Mouse (Mus musculus): ENCODE data around the gene Tlcd1. TPM values are rescaled to one million over a fixed set of nuclear protein-coding genes. Genes with fewer than 3 reads are reported as not detected.
"Not testable (repeated sequence)": the region's sequence is repeated elsewhere in the genome, so short reads cannot be mapped to it uniquely, and the experiment has no call there.

The Tlcd1 gene
- 22.2 and 23.8 TPM in 2 replicates for polyA plus RNA-seq (2014; fragmentation: Nextera tagmentation; extraction: Ambion mirVana)

DNA sequence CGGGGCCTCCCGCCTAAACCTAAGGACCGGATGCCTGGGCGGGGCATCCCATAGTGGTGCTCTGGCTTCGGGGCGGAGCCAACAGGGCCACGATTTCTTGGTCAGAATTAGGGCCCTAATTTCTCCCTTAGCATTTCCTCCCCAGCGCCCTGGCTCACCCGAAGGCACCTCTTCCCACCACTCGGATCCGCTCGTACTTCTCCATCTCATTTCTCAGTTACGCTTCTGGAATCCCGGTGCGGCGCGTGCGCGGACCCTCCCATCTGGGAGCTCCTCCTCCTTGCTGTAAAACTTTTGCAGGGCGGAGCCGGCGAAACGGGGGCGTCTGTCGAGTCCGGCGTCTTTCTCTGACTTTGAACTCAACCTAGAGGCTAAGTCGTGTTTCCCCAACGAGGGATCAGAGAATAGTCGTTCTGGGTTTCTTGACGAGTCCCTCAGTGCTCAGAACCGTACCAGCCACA, at the start of gene Tlcd1, which contains the start of gene Nek8:
Tlcd1 (plus strand) TSS at position 310 of the 461 bp plus-strand sequence.
Nek8 (minus strand) TSS at position 274 of the 461 bp plus-strand sequence.
- DNase-seq (ENCODE audit: low spot score) = peak; percentile 96
- Histone ChIP-seq H3K9me3 (ENCODE audit: control insufficient read depth, low read length) (no peaks in the 10 kb centered on the region), H3K4me1 (ENCODE audit: control insufficient read depth, insufficient read depth, low read length) (peaks cover 12% of the 10 kb centered on the region; the same call in 1 of the 2 replicates), H3K36me3 (ENCODE audit: control insufficient read depth, insufficient read depth, low read length) (peaks cover 22% of the 10 kb centered on the region), H3K9ac (ENCODE audit: low read depth, low read length) (peak within 1 kb of the TSS; percentile 86), H3K27me3 (replicated peaks; ENCODE audit: control insufficient read depth, insufficient read depth, low read length) (no peaks in the 10 kb centered on the region), H3K27ac (replicated peaks; ENCODE audit: low read depth, low read length) (peak within 1 kb of the TSS; percentile 97), H3K4me3 (ENCODE audit: low read depth, low read length) (peak within 1 kb of the TSS; percentile 70), H3K4me2 (ENCODE audit: low read depth, low read length) (peak within 1 kb of the TSS; percentile 98)
- peak; percentile 49 for ATAC-seq (ENCODE audit: low read depth)
- under 1% methylated on average over 31 of the region's 32 CpGs for WGBS

DNA sequence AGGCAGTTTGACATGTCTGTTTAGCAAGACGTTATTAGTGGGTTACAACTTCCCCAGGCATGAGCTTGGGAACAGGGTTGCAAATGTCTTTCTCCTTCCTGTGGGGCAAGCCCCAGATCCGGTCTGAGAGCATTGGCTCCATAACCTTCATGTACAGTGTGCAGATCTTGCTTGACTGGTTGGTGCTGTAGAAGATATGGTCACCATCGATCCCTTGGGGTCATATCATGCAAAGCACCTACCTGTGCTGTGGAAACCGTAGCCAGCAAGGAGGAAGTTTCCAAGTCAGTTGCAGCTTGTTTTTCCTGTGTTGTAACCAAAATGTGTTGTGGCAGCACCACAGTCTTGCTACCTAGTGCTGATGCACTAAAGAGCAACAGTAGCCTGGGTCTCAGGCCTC, 49.8 kb upstream of the Tlcd1 start:
- H3K27me3 ChIP-seq (replicated peaks; ENCODE audit: control insufficient read depth, insufficient read depth, low read length) = no peaks in the 10 kb centered on the region
- no peak overlapping the region for H3K27ac ChIP-seq (replicated peaks; ENCODE audit: low read depth, low read length)
- no peaks in the 10 kb centered on the region for H3K9me3 ChIP-seq (ENCODE audit: control insufficient read depth, low read length)
- no peak for DNase-seq (ENCODE audit: low spot score)
- H3K4me2 ChIP-seq (ENCODE audit: low read depth, low read length) = no peak overlapping the region
- ATAC-seq (ENCODE audit: low read depth) = no peak
- no peak overlapping the region for H3K4me3 ChIP-seq (ENCODE audit: low read depth, low read length)
- H3K9ac ChIP-seq (ENCODE audit: low read depth, low read length) = no peak overlapping the region
- WGBS = 77% methylated on average over 4 of the region's 4 CpGs
- no peaks in the 10 kb centered on the region for H3K4me1 ChIP-seq (ENCODE audit: control insufficient read depth, insufficient read depth, low read length)
- 0 out of 2 replicates have a peak, but pooled peaks cover under 1% of the 10 kb centered on the region for H3K36me3 ChIP-seq (ENCODE audit: control insufficient read depth, insufficient read depth, low read length)

DNA sequence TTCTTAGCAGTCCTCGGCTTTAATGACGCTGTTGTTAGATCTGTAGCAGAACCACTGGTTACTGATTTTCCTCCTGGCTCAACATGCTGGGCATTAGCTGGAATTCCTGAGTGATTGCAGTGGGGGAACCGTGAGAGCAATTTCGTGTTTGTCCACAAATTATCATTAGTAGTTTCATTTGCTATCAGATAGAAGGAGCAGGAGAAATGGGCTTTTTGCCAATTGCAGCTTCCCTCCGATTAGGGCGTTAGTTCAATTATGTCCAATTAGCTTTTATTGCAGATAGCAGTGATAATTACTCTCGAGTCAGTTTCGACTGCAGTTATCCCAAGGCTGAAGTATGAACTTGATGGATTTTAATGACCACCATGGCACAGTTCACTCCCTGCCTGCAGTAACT, 47.1 kb upstream of the Tlcd1 start:
- Histone ChIP-seq H3K4me3 (ENCODE audit: low read depth, low read length) (no peak overlapping the region), H3K9me3 (ENCODE audit: control insufficient read depth, low read length) (no peaks in the 10 kb centered on the region), H3K4me2 (ENCODE audit: low read depth, low read length) (no peak overlapping the region), H3K9ac (ENCODE audit: low read depth, low read length) (no peak overlapping the region), H3K27ac (replicated peaks; ENCODE audit: low read depth, low read length) (no peak overlapping the region), H3K36me3 (ENCODE audit: control insufficient read depth, insufficient read depth, low read length) (0 out of 2 replicates have a peak, but pooled peaks cover 4% of the 10 kb centered on the region), H3K27me3 (replicated peaks; ENCODE audit: control insufficient read depth, insufficient read depth, low read length) (no peaks in the 10 kb centered on the region), H3K4me1 (ENCODE audit: control insufficient read depth, insufficient read depth, low read length) (no peaks in the 10 kb centered on the region)
- 76% methylated on average over 8 of the region's 8 CpGs for WGBS
- no peak for ATAC-seq (ENCODE audit: low read depth)
- DNase-seq (ENCODE audit: low spot score) = no peak

DNA sequence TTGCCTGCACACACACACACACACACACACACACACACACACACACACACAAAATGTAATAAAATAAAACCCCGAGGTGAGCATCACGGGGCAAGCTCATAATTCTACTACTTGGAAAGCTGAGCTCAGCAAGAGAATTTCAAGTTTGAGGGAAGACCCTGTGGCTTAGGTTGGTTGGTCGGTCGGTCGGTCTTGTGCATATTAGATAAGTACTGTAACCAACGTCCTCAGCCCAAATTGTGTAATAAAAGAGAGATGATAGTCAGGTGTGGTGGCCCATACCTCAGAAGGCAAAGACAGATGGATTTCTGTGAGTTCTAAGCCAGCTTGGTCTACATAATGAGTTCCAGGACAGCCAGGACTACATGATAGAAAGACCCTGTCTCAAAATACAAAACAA, 42.6 kb upstream of the Tlcd1 start:
- Histone ChIP-seq H3K36me3 (ENCODE audit: control insufficient read depth, insufficient read depth, low read length) (0 out of 2 replicates have a peak, but pooled peaks cover 4% of the 10 kb centered on the region), H3K4me3 (ENCODE audit: low read depth, low read length) (no peak overlapping the region), H3K4me1 (ENCODE audit: control insufficient read depth, insufficient read depth, low read length) (no peaks in the 10 kb centered on the region), H3K27me3 (replicated peaks; ENCODE audit: control insufficient read depth, insufficient read depth, low read length) (no peaks in the 10 kb centered on the region), H3K9me3 (ENCODE audit: control insufficient read depth, low read length) (no peaks in the 10 kb centered on the region), H3K4me2 (ENCODE audit: low read depth, low read length) (no peak overlapping the region), H3K9ac (ENCODE audit: low read depth, low read length) (no peak overlapping the region), H3K27ac (replicated peaks; ENCODE audit: low read depth, low read length) (no peak overlapping the region)
- ATAC-seq (ENCODE audit: low read depth) (no peak), DNase-seq (ENCODE audit: low spot score) (no peak)
- WGBS = 85% methylated on average over 6 of the region's 6 CpGs

DNA sequence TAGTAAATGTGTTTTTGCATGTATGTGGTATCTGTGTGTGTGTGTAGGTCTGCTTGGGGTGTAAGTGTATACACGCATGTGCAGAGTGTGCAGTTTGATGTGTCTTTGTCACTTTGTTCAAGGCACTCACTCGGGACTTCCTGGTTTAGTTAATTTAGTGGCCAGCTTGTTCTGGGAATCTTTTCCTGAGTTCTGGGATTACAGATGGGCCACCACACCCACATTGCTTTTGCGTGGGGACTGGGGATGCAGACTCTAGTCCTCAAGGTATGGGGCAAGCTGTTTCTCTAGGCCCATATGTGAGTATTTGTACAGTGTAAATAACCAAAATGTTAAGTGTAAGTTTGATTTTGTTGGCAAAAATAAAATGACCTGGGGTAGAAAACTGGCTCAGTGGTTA, 42.2 kb upstream of the Tlcd1 start:
- no peak for DNase-seq (ENCODE audit: low spot score)
- Histone ChIP-seq H3K4me1 (ENCODE audit: control insufficient read depth, insufficient read depth, low read length) (no peaks in the 10 kb centered on the region), H3K36me3 (ENCODE audit: control insufficient read depth, insufficient read depth, low read length) (0 out of 2 replicates have a peak, but pooled peaks cover 4% of the 10 kb centered on the region), H3K9ac (ENCODE audit: low read depth, low read length) (no peak overlapping the region), H3K27ac (replicated peaks; ENCODE audit: low read depth, low read length) (no peak overlapping the region), H3K4me3 (ENCODE audit: low read depth, low read length) (no peak overlapping the region), H3K27me3 (replicated peaks; ENCODE audit: control insufficient read depth, insufficient read depth, low read length) (no peaks in the 10 kb centered on the region), H3K4me2 (ENCODE audit: low read depth, low read length) (no peak overlapping the region), H3K9me3 (ENCODE audit: control insufficient read depth, low read length) (no peaks in the 10 kb centered on the region)
- 74% methylated on average over 3 of the region's 3 CpGs for WGBS
- no peak for ATAC-seq (ENCODE audit: low read depth)

DNA sequence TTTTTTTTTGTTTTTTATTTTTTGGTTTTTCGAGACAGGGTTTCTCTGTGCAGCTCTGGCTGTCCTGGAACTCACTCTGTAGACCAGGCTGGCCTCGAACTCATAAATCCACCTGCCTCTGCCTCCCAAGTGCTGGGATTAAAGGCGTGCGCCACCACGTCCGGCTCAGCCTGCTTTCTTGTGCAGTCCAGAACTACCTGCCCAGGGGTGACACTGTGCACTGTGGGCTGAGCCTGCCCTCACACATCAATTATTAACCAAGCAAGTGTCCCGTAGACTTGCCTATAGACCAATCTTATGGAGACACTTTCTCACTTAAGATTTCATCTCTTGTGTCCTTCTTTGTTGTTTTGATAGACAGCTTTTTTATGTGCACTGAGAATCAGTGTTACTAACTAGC, 41.2 kb upstream of the Tlcd1 start:
- 89% methylated on average over 7 of the region's 7 CpGs for WGBS
- H3K4me1 ChIP-seq (ENCODE audit: control insufficient read depth, insufficient read depth, low read length) = not testable (repeated sequence)

DNA sequence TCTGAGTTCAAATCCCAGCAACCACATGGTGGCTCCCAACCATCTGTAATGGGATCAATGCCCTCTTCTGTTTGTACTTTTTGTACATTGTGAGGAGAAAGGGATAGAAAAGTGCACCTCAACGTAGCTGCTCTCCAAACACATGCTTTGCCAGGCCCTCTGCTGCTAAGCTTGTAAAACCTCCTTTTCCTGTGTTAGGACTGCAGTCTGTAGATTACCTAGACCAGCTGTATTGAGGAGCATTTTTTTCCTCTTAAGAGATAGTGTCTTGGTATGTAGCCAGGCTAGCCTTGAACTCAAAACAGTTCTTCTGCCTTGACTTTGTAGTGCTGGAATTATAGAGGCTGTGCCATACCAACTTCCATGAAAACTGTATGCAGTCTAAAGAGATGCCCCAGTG, 40.4 kb upstream of the Tlcd1 start:
- ATAC-seq (ENCODE audit: low read depth) = no peak
- H3K27me3 ChIP-seq (replicated peaks; ENCODE audit: control insufficient read depth, insufficient read depth, low read length) = no peaks in the 10 kb centered on the region
- H3K4me2 ChIP-seq (ENCODE audit: low read depth, low read length) = no peak overlapping the region
- H3K4me1 ChIP-seq (ENCODE audit: control insufficient read depth, insufficient read depth, low read length) = no peaks in the 10 kb centered on the region
- DNase-seq (ENCODE audit: low spot score) = no peak
- H3K27ac ChIP-seq (replicated peaks; ENCODE audit: low read depth, low read length) = no peak overlapping the region
- 0 out of 2 replicates have a peak, but pooled peaks cover 4% of the 10 kb centered on the region for H3K36me3 ChIP-seq (ENCODE audit: control insufficient read depth, insufficient read depth, low read length)
- H3K9me3 ChIP-seq (ENCODE audit: control insufficient read depth, low read length) = no peaks in the 10 kb centered on the region
- no peak overlapping the region for H3K4me3 ChIP-seq (ENCODE audit: low read depth, low read length)
- WGBS = 82% methylated on average over 1 of the region's 1 CpGs
- no peak overlapping the region for H3K9ac ChIP-seq (ENCODE audit: low read depth, low read length)

More for the DNA sequence above, 41.2 kb upstream of the Tlcd1 start:
- DNase-seq (ENCODE audit: low spot score); H3K36me3 ChIP-seq (ENCODE audit: control insufficient read depth, insufficient read depth, low read length); H3K9me3 ChIP-seq (ENCODE audit: control insufficient read depth, low read length); H3K27me3 ChIP-seq (replicated peaks; ENCODE audit: control insufficient read depth, insufficient read depth, low read length); H3K4me3 ChIP-seq (ENCODE audit: low read depth, low read length); ATAC-seq (ENCODE audit: low read depth); H3K4me2 ChIP-seq (ENCODE audit: low read depth, low read length); H3K9ac ChIP-seq (ENCODE audit: low read depth, low read length); H3K27ac ChIP-seq (replicated peaks; ENCODE audit: low read depth, low read length): not testable (repeated sequence)

DNA sequence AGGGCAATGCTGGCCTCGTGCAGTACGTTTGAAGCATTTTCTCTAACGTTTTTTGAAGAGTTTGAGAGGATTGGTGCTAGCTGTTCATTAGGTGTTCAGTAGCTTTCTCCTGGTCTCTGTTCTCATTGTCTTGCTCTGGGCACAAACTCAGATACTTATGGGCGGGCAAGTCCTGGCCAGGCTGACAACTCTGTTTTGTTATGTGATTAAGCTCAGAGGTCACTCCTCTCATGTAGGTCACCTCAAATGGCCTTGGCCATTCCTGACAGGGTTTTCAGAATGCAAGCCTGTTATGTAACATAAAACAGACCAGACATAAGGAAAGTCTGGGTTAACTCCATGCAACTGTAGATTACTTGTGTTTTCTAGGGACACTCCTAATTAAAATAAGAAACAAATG, 38.9 kb upstream of the Tlcd1 start:
- no peak overlapping the region for H3K9ac ChIP-seq (ENCODE audit: low read depth, low read length)
- H3K9me3 ChIP-seq (ENCODE audit: control insufficient read depth, low read length) = no peaks in the 10 kb centered on the region
- no peaks in the 10 kb centered on the region for H3K36me3 ChIP-seq (ENCODE audit: control insufficient read depth, insufficient read depth, low read length)
- H3K27ac ChIP-seq (replicated peaks; ENCODE audit: low read depth, low read length) = no peak overlapping the region
- ATAC-seq (ENCODE audit: low read depth) (no peak), DNase-seq (ENCODE audit: low spot score) (no peak)
- H3K4me2 ChIP-seq (ENCODE audit: low read depth, low read length) = no peak overlapping the region
- no peaks in the 10 kb centered on the region for H3K4me1 ChIP-seq (ENCODE audit: control insufficient read depth, insufficient read depth, low read length)
- no peaks in the 10 kb centered on the region for H3K27me3 ChIP-seq (replicated peaks; ENCODE audit: control insufficient read depth, insufficient read depth, low read length)
- no peak overlapping the region for H3K4me3 ChIP-seq (ENCODE audit: low read depth, low read length)
- 73% methylated on average over 4 of the region's 4 CpGs for WGBS

DNA sequence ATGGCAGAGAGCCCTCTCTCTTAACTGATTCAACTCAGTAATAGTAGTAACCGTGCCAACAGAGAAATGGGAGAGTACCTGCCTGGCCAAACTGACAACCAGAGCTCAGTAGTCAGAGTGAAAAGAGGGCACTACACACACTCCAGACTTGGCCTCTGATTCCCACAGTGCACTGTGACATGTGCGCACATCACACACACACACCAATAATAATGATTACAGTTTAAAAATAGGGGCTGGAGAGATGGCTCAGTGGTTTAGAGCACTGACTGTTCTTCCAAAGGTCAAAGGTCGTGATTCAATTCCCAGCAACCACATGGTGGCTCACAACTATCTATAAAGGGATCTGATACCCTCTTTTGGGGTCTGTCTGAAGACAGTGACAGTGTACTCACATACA, 38.5 kb upstream of the Tlcd1 start:
- no peak overlapping the region for H3K4me2 ChIP-seq (ENCODE audit: low read depth, low read length)
- H3K9me3 ChIP-seq (ENCODE audit: control insufficient read depth, low read length) = no peaks in the 10 kb centered on the region
- H3K4me3 ChIP-seq (ENCODE audit: low read depth, low read length) = no peak overlapping the region
- H3K27me3 ChIP-seq (replicated peaks; ENCODE audit: control insufficient read depth, insufficient read depth, low read length) = no peaks in the 10 kb centered on the region
- peaks cover 1% of the 10 kb centered on the region; the same call in 1 of the 2 replicates for H3K36me3 ChIP-seq (ENCODE audit: control insufficient read depth, insufficient read depth, low read length)
- no peak overlapping the region for H3K9ac ChIP-seq (ENCODE audit: low read depth, low read length)
- DNase-seq (ENCODE audit: low spot score) (no peak), ATAC-seq (ENCODE audit: low read depth) (no peak)
- 93% methylated on average over 3 of the region's 3 CpGs for WGBS
- H3K4me1 ChIP-seq (ENCODE audit: control insufficient read depth, insufficient read depth, low read length) = no peaks in the 10 kb centered on the region
- no peak overlapping the region for H3K27ac ChIP-seq (replicated peaks; ENCODE audit: low read depth, low read length)

Data from embryonic facial prominence, embryonic 14.5 days (tissue).